Mouse (Mus musculus): ENCODE data around the gene 4933417A18Rik. TPM values are rescaled to one million over a fixed set of nuclear protein-coding genes. Genes with fewer than 3 reads are reported as not detected.
"Not testable (repeated sequence)": the region's sequence is repeated elsewhere in the genome, so short reads cannot be mapped to it uniquely, and the experiment has no call there.

Gene 4933417A18Rik
- polyA plus RNA-seq, 1 experiment = not detected

DNA sequence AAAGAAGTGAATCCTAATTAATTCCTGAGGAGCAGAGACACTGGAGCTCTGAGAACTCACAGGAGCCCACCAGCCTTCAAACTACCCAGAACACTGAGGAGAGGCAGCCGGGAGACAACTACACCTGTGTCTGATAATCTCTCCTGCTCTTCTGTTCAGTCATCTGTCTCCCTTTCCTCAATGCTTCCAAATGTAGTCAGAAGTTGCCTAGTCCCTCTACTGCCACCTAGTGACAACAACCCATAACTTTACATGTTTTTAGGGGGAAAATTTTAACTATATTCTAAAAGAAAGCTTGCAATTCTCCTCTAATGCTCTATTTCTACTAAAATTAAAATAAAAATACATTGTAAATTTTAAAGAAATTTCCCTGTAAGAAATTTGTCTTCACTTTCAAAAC lies 48.9 kb downstream of the 4933417A18Rik start:
- H3K27ac ChIP-seq (ENCODE audit: insufficient read depth, low read length) = no peak overlapping the region
- no peaks in the 10 kb centered on the region for H3K4me1 ChIP-seq (ENCODE audit: control insufficient read depth, insufficient read depth, low read length)
- no peak overlapping the region for H3K4me3 ChIP-seq (ENCODE audit: insufficient read depth, low read length)
- TF ChIP-seq POLR2A (IDR thresholded peaks at IDR 0.05; ENCODE audit: low read depth, low read length) (no peak), CTCF (IDR thresholded peaks at IDR 0.05; ENCODE audit: borderline replicate concordance, insufficient read depth, low read length) (no peak)

DNA sequence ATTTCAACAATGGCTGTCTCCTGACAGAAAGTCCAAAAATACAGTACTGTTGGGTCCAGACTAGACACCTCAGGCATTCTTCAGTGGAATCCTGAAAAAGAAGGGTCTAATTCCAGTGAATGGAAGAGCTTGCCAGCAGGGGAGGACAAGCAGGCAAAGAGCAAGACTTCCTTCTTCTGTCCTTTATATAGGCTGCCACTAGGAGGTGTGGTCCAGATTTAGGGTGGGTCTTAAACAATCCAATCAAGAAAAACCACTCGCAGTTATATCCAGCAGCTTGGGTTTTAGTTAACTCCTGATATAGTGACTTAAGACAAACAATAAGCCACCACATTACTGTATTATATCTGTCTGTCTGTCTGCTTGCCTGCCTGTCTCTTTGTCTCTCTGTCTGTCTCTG lies 49.6 kb downstream of the 4933417A18Rik start:
- no peaks in the 10 kb centered on the region for H3K4me1 ChIP-seq (ENCODE audit: control insufficient read depth, insufficient read depth, low read length)
- no peak overlapping the region for H3K27ac ChIP-seq (ENCODE audit: insufficient read depth, low read length)
- H3K4me3 ChIP-seq (ENCODE audit: insufficient read depth, low read length) = no peak overlapping the region
- TF ChIP-seq CTCF (IDR thresholded peaks at IDR 0.05; ENCODE audit: borderline replicate concordance, insufficient read depth, low read length) = no peak
- no peak for TF ChIP-seq POLR2A (IDR thresholded peaks at IDR 0.05; ENCODE audit: low read depth, low read length)

GRCm38 (mm10) chr13:34976116-34976515 lies 51.9 kb downstream of the 4933417A18Rik start:
- no peak overlapping the region for H3K27ac ChIP-seq (ENCODE audit: insufficient read depth, low read length)
- H3K4me3 ChIP-seq (ENCODE audit: insufficient read depth, low read length) = no peak overlapping the region
- TF ChIP-seq POLR2A (IDR thresholded peaks at IDR 0.05; ENCODE audit: low read depth, low read length) (no peak), CTCF (IDR thresholded peaks at IDR 0.05; ENCODE audit: borderline replicate concordance, insufficient read depth, low read length) (no peak)
- H3K4me1 ChIP-seq (ENCODE audit: control insufficient read depth, insufficient read depth, low read length) = no peaks in the 10 kb centered on the region

DNA sequence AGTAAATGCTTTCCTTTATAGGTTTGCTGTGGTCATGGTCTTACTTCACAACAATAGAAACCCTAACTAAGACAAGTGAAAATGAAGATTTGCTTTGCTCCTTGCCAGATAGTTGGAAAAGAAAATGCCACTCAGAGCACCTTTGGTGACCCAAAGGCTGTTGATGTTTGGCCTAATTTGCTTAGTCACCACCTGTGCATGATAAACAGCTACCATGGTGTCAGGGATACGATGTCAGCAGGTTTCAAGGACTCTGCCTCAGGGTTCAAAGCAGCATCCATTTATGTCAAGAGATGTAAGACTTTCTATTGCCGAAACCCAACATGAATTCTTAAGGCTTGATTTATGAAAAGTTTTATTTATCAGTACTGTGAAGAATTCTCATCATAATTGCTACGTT lies 53.2 kb downstream of the 4933417A18Rik start:
- Histone ChIP-seq H3K4me3 (ENCODE audit: insufficient read depth, low read length) (no peak overlapping the region), H3K27ac (ENCODE audit: insufficient read depth, low read length) (no peak overlapping the region), H3K4me1 (ENCODE audit: control insufficient read depth, insufficient read depth, low read length) (no peaks in the 10 kb centered on the region)
- TF ChIP-seq POLR2A (IDR thresholded peaks at IDR 0.05; ENCODE audit: low read depth, low read length) (no peak), CTCF (IDR thresholded peaks at IDR 0.05; ENCODE audit: borderline replicate concordance, insufficient read depth, low read length) (no peak)

GRCm38 (mm10) chr13:34978635-34979034 lies 54.4 kb downstream of the 4933417A18Rik start:
- not testable (repeated sequence) for H3K4me1 ChIP-seq (ENCODE audit: control insufficient read depth, insufficient read depth, low read length); H3K4me3 ChIP-seq (ENCODE audit: insufficient read depth, low read length); H3K27ac ChIP-seq (ENCODE audit: insufficient read depth, low read length)

DNA sequence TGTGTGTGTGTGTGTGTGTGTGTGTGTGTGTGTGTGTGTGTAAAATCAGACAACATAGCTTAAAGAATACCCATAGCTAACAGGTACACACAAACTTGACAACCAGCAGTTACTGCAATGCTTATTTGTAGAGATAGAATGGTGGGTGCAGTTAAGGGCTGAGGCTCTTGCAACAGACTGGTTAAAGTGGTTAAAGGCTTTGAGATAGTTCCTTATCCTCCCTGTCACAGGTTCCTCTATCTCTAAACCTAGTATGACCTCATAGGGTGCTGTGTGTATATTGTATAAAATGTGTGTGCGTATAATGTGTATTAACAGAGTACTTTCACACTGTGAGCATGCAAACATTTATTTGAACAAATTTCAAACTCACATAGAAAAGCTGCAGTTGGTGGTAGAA lies 59.3 kb downstream of the 4933417A18Rik start:
- not testable (repeated sequence) for H3K4me1 ChIP-seq (ENCODE audit: control insufficient read depth, insufficient read depth, low read length); H3K27ac ChIP-seq (ENCODE audit: insufficient read depth, low read length); H3K4me3 ChIP-seq (ENCODE audit: insufficient read depth, low read length)

DNA sequence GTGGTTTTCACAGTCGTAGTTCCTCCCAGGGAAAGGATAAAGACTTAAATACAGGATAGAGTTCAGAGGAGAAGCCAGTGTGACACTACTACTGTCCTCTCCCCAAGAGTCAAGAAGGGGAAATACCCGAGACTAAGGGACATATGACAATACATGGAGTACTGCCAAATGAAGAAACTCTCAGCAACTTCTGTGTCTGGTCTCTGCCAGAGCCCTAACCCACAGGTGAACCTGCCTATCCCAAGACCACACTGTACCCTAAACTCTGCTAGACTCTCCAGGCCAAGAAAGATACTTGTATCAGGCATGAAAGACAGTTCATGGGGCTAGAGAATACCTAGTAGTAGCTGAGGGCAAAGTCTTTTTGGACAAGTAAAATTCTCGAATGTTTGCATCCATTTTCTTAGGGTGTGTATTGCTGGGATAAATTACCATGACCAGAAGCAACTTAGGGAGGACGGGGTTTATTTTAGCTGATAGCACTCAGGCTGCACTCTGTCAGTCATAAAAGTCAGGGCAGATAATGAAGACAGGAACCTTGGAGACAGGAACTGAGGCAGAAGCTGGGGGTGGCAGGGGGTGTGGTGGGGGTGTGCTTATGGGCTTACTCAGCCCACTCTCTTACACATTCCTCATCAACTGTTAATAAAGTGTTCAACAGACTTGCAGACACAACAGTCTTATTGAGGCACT lies 67.5 kb downstream of the 4933417A18Rik start:
- H3K27ac ChIP-seq (ENCODE audit: insufficient read depth, low read length) = no peak overlapping the region
- peaks cover 7% of the 10 kb centered on the region for H3K4me1 ChIP-seq (ENCODE audit: control insufficient read depth, insufficient read depth, low read length)
- H3K4me3 ChIP-seq (ENCODE audit: insufficient read depth, low read length) = no peak overlapping the region
- TF ChIP-seq POLR2A (IDR thresholded peaks at IDR 0.05; ENCODE audit: low read depth, low read length) (no peak), CTCF (IDR thresholded peaks at IDR 0.05; ENCODE audit: borderline replicate concordance, insufficient read depth, low read length) (no peak)

DNA sequence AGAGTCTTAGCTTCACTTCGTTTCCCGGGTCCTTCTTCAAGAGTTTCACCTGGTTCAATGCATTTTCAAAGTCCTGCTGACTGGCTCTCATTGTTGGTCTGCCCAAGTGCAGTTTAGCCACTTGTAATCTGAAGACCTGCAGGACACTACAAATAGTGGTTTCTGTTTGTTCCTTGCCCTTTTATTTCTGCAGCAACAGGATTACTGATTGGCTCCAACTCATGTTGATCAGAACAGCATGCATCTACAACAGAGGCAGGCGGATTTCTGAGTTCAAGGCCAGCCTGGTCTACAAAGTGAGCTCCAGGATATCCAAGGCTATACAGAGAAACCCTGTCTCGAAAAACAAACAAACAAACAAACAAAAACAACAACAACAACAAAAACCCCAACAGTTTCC lies 68.9 kb downstream of the 4933417A18Rik start:
- Histone ChIP-seq H3K27ac (ENCODE audit: insufficient read depth, low read length) (0 out of 2 replicates have a peak overlapping the region, but pooled peaks have one; percentile 44), H3K4me1 (ENCODE audit: control insufficient read depth, insufficient read depth, low read length) (peaks cover 7% of the 10 kb centered on the region), H3K4me3 (ENCODE audit: insufficient read depth, low read length) (peak overlapping the region; percentile 59)
- TF ChIP-seq POLR2A (IDR thresholded peaks at IDR 0.05; ENCODE audit: low read depth, low read length) (no peak), CTCF (IDR thresholded peaks at IDR 0.05; ENCODE audit: borderline replicate concordance, insufficient read depth, low read length) (no peak)

DNA sequence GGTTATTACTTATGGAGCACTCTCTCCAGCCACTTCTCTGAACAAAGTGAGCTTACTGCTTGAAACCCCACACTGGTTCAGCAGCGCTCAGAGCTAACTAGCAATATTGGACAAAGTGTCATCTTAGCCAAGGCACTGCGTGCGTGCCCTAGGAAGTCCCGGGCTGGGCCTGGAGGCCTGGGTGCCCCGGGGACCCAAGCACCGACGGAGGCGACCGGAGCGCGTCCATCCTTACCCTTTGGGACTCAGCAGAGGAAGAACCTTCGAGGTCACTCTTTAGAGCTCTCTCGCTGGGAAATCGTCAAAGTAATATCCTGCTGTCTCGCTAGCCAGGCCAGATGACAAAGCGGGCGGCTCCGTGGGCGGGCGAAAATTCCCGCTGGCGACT lies 69.4 kb downstream of the 4933417A18Rik start:
- TF ChIP-seq POLR2A (IDR thresholded peaks at IDR 0.05; ENCODE audit: low read depth, low read length) (no peak), CTCF (IDR thresholded peaks at IDR 0.05; ENCODE audit: borderline replicate concordance, insufficient read depth, low read length) (no peak)
- Histone ChIP-seq H3K4me3 (ENCODE audit: insufficient read depth, low read length) (peak overlapping the region; percentile 59), H3K27ac (ENCODE audit: insufficient read depth, low read length) (peak overlapping the region; percentile 44), H3K4me1 (ENCODE audit: control insufficient read depth, insufficient read depth, low read length) (peaks cover 7% of the 10 kb centered on the region)

DNA sequence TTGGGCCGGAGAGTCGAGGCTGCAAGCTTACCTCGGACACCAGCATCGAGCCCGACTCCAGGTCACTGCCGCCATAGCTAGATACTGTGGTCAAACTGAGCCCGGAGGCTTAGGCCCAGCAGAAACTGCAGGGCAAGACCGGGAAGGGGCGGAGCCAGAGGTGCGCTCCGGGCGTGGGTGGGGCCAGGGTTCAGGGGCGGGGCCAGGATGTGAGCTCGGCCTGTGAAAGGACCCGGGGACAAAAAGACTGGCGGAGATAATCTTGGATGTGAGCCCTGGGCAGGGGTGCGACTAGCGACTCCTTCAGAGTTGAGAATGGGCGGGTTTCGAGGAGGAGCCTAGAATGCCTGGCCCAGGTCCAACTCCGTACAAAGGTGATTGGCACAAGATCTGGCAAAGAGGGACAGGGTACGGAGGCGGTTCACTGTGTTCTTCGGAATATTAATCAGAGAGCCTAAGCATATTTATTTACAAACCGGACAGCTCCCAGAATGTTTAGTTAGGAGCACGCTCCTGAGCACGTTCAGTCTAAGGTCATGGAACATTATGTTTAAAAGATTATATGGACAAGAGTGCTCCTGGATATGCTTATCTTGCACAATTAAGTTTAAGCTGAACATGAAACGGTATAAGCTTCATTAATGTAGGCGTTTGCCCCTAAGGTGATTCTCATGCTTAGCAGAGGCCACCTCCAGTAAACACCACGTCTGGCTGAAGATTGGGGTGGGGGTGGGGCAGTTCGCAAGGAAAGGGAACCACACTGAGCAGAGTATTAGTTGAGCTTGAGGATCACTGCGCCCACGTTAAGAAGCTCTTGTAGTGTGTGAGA lies 70.0 kb downstream of the 4933417A18Rik start:
- H3K27ac ChIP-seq (ENCODE audit: insufficient read depth, low read length) = peak overlapping the region; percentile 44
- peaks cover 7% of the 10 kb centered on the region for H3K4me1 ChIP-seq (ENCODE audit: control insufficient read depth, insufficient read depth, low read length)
- no peak for TF ChIP-seq CTCF (IDR thresholded peaks at IDR 0.05; ENCODE audit: borderline replicate concordance, insufficient read depth, low read length)
- TF ChIP-seq POLR2A (IDR thresholded peaks at IDR 0.05; ENCODE audit: low read depth, low read length) = peak; percentile 93
- peak overlapping the region; percentile 59 for H3K4me3 ChIP-seq (ENCODE audit: insufficient read depth, low read length)

Measured in embryonic fibroblast, embryonic 13.5 days (primary cell).